Mouse (Mus musculus) kidney, adult 2 months (tissue): ENCODE measurements around the gene Olfr1153. TPM values are rescaled to one million over a fixed set of nuclear protein-coding genes. Genes with fewer than 3 reads are reported as not detected.

ENCODE experiments used
- DNase-seq: peaks from one replicate; pipeline ENCODE4 v3.0.0; 2021
- H3K27ac ChIP-seq: fragments of 200-500 bp; 2 replicates; pipeline ENCODE4 v1.5.1; 2012; ENCODE audit warnings: low read depth, low read length, control low read depth, inconsistent platforms; ENCODE audit not compliant: insufficient read depth
- H3K27me3 ChIP-seq: fragments of 200-500 bp; replicated peaks from 2 replicates; pipeline ENCODE4 v1.6.1; 2012; ENCODE audit warnings: mild to moderate bottlenecking, moderate library complexity, low read length, inconsistent platforms; ENCODE audit not compliant: control insufficient read depth, insufficient read depth
- H3K36me3 ChIP-seq: fragments of 200-500 bp; 2 replicates; pipeline ENCODE4 v1.6.1; 2012; ENCODE audit warnings: mild to moderate bottlenecking, moderate library complexity, low read length, inconsistent platforms; ENCODE audit not compliant: control insufficient read depth, insufficient read depth
- H3K4me1 ChIP-seq: fragments of 200-500 bp; 2 replicates; pipeline ENCODE4 v1.6.1; 2011; ENCODE audit warnings: low read length; ENCODE audit not compliant: control insufficient read depth, insufficient read depth
- H3K4me3 ChIP-seq: fragments of 200-500 bp; 2 replicates; pipeline ENCODE4 v1.5.1; 2011; ENCODE audit warnings: mild to moderate bottlenecking, low read depth, low read length, control low read depth; ENCODE audit not compliant: insufficient read depth
- CTCF ChIP-seq: fragments of 200-500 bp; conservative IDR thresholded peaks from 2 replicates; pipeline ENCODE4 v1.5.1; 2011; ENCODE audit warnings: low read depth, mild to moderate bottlenecking, control low read depth, low read length, moderate library complexity, mixed read lengths; ENCODE audit not compliant: insufficient read depth, insufficient read length
- POLR2A ChIP-seq: fragments of 200-500 bp; IDR thresholded peaks from one replicate; pipeline ENCODE4 v1.6.1; 2011; ENCODE audit warnings: low read depth, low read length, control low read depth
- WGBS: fragments of 180-500 bp; shearing (Covaris S2); methylation state at CpG from one replicate; pipeline ENCODE4 v1.1.7; 2018; 5-methylcytosine and 5-hydroxymethylcytosine counted together
- polyA plus RNA-seq: library from polyadenylated mRNA; depleted of rRNA; stranded (reverse); fragments of >200 nt; gene quantifications from 2 replicates; pipeline ENCODE4 v1.2.3, GENCODE M21; 2012; rRNA removed

The Olfr1153 gene
- polyA plus RNA-seq = not detected in 2 replicates

DNA sequence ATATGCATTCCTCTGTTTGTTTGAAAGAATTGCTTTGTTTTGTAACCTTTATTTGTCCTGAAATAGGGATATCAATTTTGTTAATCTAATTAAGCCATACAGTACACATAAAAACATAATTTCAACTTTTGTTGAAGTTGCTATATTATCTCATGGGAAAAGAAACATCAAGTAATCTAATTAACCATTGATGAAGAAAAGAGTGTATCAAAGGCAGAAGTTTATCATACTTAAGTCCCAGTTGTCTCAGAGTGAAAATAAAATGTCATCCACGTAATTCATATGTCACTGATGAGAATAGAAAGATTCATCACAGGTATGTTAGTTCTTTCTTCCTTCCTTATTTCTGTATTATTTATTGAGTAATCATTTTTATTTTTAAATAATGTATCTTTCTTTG is at the start of gene Olfr1153:
Gene Olfr1153, plus strand, starts transcription at position 301 of the 400 bp plus-strand sequence.
- TF ChIP-seq POLR2A (no peak), CTCF (no peak)
- DNase-seq = no peak
- H3K27ac ChIP-seq = no peak within 1 kb of the TSS
- no peak within 1 kb of the TSS for H3K4me3 ChIP-seq
- no peaks in the 10 kb centered on the region for H3K27me3 ChIP-seq
- no peaks in the 10 kb centered on the region for H3K36me3 ChIP-seq
- no peaks in the 10 kb centered on the region for H3K4me1 ChIP-seq
- WGBS = 61% methylated on average over 1 of the region's 1 CpGs

DNA sequence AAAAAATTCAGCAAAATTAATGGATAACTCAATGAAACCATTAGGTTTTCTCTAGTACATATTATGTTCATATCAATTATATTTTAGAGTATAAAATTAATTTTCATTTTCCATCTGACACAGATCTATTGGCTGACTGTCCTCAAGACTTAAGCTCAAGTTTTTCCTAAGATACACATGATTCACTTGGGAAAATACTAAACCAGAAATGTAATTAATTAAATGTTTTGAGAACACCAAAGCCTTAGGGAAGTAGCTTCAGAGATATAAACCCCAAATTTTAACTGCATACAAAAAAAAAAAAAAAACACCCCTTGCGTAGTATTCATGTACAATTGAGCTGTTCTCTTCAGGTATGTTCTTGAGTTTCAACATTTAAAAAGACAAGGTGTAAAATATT is 39.2 kb upstream of the Olfr1153 start, which contains the start of gene Olfr1151:
Gene Olfr1151, plus strand, starts transcription at position 301 of the 400 bp plus-strand sequence.
- H3K36me3 ChIP-seq = no peaks in the 10 kb centered on the region
- WGBS = 83% methylated on average over 1 of the region's 1 CpGs
- no peaks in the 10 kb centered on the region for H3K27me3 ChIP-seq
- DNase-seq = no peak
- H3K27ac ChIP-seq = no peak within 1 kb of the TSS
- no peaks in the 10 kb centered on the region for H3K4me1 ChIP-seq
- TF ChIP-seq CTCF = no peak
- TF ChIP-seq POLR2A = no peak
- H3K4me3 ChIP-seq = no peak within 1 kb of the TSS

DNA sequence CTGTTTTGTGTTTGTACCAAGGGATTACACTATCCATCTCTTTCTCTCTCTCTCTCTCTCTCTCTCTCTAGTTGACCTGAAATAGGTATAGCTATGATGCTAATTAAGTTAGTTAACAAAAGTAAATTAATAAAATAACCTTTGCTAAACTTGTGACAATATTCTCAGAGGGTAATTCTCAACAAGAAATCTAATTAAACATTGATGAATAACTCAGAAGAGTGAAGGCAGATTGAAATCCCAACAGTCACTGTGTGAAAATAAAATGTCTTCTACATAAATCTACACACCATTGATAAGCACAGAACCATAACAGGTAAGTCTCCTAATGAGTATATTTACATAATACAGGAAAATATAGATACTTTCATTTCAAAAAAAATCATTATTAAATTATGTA is 28.6 kb upstream of the Olfr1153 start, which contains the start of gene Olfr1152:
Gene Olfr1152, plus strand, starts transcription at position 301 of the 400 bp plus-strand sequence.
- TF ChIP-seq CTCF (no peak), POLR2A (no peak)
- H3K27ac ChIP-seq = no peak within 1 kb of the TSS
- no peaks in the 10 kb centered on the region for H3K4me1 ChIP-seq
- no peak within 1 kb of the TSS for H3K4me3 ChIP-seq
- no peak for DNase-seq
- no peaks in the 10 kb centered on the region for H3K27me3 ChIP-seq
- H3K36me3 ChIP-seq = no peaks in the 10 kb centered on the region

DNA sequence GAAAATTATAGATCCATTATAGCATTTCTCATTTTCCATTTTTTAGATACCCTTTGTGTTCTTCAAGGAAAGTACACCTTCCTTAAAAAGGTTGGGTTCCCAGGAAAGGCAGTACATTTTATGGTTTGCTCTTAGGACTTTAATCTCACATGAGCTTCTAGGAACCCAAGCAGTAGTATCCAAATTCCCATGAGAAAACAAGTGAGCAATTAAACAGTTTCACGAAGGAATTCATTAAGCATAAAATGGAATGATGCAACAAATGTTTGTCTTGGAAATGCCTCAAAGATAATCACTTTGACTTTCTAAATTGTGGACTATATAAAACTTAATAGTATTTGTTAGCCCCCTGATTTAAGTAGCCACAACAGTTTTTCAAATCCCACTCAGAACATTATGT is 10.3 kb downstream of the Olfr1153 start, which contains the start of gene Olfr1154:
Gene Olfr1154, minus strand, starts transcription at position 101 of the 400 bp plus-strand sequence.
- 68% methylated on average over 1 of the region's 1 CpGs for WGBS
- TF ChIP-seq POLR2A (no peak), CTCF (no peak)
- H3K4me1 ChIP-seq = no peaks in the 10 kb centered on the region
- no peak for DNase-seq
- H3K4me3 ChIP-seq = no peak within 1 kb of the TSS
- H3K36me3 ChIP-seq = no peaks in the 10 kb centered on the region
- no peaks in the 10 kb centered on the region for H3K27me3 ChIP-seq
- H3K27ac ChIP-seq = no peak within 1 kb of the TSS

DNA sequence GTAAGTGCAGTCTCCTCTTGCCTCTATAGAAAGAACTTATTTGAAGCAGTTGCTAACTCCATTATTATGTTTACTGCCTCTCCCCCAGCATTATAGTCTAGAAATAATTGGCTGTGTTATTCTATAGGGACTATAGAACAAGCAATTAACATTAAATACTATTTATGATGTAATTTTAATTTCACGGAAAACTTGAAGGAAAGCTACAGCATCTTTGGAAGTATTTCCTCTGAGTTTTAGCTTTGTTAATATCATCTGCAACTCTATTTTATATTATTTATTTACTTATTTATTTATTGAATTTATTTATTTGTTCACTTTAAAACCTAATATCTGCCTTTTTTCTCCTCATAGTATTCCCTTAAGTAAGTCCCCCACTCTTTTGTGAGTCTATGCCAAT is 50.3 kb downstream of the Olfr1153 start, which contains the start of gene Olfr1155:
Gene Olfr1155, minus strand, starts transcription at position 101 of the 400 bp plus-strand sequence.
- 91% methylated on average over 1 of the region's 1 CpGs for WGBS

More for the DNA sequence above, 50.3 kb downstream of the Olfr1153 start, which contains the start of gene Olfr1155:
- no peak for DNase-seq
- TF ChIP-seq POLR2A (no peak), CTCF (no peak)
- Histone ChIP-seq H3K4me3 (no peak within 1 kb of the TSS), H3K27ac (no peak within 1 kb of the TSS), H3K27me3 (no peaks in the 10 kb centered on the region), H3K36me3 (no peaks in the 10 kb centered on the region), H3K4me1 (no peaks in the 10 kb centered on the region)

Other genes with a start within 250 kb of the Olfr1153 start
- gene Olfr1133, start 247.6 kb upstream of the Olfr1153 start, polyA plus RNA-seq = not detected in 2 replicates
- gene Olfr1134, start 236.5 kb upstream of the Olfr1153 start, polyA plus RNA-seq = not detected in 2 replicates
- gene Olfr1135, start 221.3 kb upstream of the Olfr1153 start, polyA plus RNA-seq = not detected in 2 replicates
- not detected in 2 replicates for gene Olfr1136, start 201.0 kb upstream of the Olfr1153 start, polyA plus RNA-seq
- gene Olfr1137, start 181.8 kb upstream of the Olfr1153 start, polyA plus RNA-seq = not detected in 2 replicates
- not detected in 2 replicates for gene Olfr1138, start 155.0 kb upstream of the Olfr1153 start, polyA plus RNA-seq
- gene Olfr1140, start 151.2 kb upstream of the Olfr1153 start, polyA plus RNA-seq = not detected in 2 replicates
- gene Olfr1141, start 141.0 kb upstream of the Olfr1153 start, polyA plus RNA-seq = not detected in 2 replicates
- gene Olfr152, start 115.5 kb upstream of the Olfr1153 start, polyA plus RNA-seq = not detected in 2 replicates
- gene Olfr1143, start 94.4 kb upstream of the Olfr1153 start, polyA plus RNA-seq = not detected in 2 replicates
- gene Olfr1145, start 85.1 kb upstream of the Olfr1153 start, polyA plus RNA-seq = not detected in 2 replicates
- gene Olfr1148, start 64.4 kb upstream of the Olfr1153 start, polyA plus RNA-seq = not detected in 2 replicates
- not detected in 2 replicates for gene Olfr1150-ps1, start 51.0 kb upstream of the Olfr1153 start, polyA plus RNA-seq
- not detected in 2 replicates for gene Olfr1151, start 39.1 kb upstream of the Olfr1153 start, polyA plus RNA-seq
- not detected in 2 replicates for gene Olfr1152, start 28.5 kb upstream of the Olfr1153 start, polyA plus RNA-seq
- not detected in 2 replicates for gene Olfr1154, start 10.2 kb downstream of the Olfr1153 start, polyA plus RNA-seq
- not detected in 2 replicates for gene Olfr1155, start 50.2 kb downstream of the Olfr1153 start, polyA plus RNA-seq
- gene Olfr1156, start 58.1 kb downstream of the Olfr1153 start, polyA plus RNA-seq = not detected in 2 replicates
- gene Olfr1157, start 73.3 kb downstream of the Olfr1153 start, polyA plus RNA-seq = not detected in 2 replicates
- not detected in 2 replicates for gene Olfr74, start 79.7 kb downstream of the Olfr1153 start, polyA plus RNA-seq
- not detected in 2 replicates for gene Olfr1158, start 95.2 kb downstream of the Olfr1153 start, polyA plus RNA-seq
- not detected in 2 replicates for gene Olfr1160, start 113.3 kb downstream of the Olfr1153 start, polyA plus RNA-seq
- not detected in 2 replicates for gene Olfr1161, start 127.8 kb downstream of the Olfr1153 start, polyA plus RNA-seq
- gene Olfr73, start 142.7 kb downstream of the Olfr1153 start, polyA plus RNA-seq = not detected in 2 replicates
- not detected in 2 replicates for gene Olfr1162, start 156.2 kb downstream of the Olfr1153 start, polyA plus RNA-seq
- not detected in 2 replicates for gene Olfr1163, start 176.9 kb downstream of the Olfr1153 start, polyA plus RNA-seq
- not detected in 2 replicates for gene Olfr1164, start 199.0 kb downstream of the Olfr1153 start, polyA plus RNA-seq
- not detected in 2 replicates for gene Olfr1166, start 233.3 kb downstream of the Olfr1153 start, polyA plus RNA-seq